Mouse (Mus musculus) MEL (cell line): ENCODE results near the gene Tmem54. TPM values are rescaled to one million over a fixed set of nuclear protein-coding genes. Genes with fewer than 3 reads are reported as not detected.
A peak's percentile ranks its signal among the peaks of the same experiment; 100 is the strongest.

Experiments
- DNase-seq: peaks from one replicate; pipeline ENCODE4 v3.0.0; 2011; ENCODE audit warnings: low read depth, low spot score
- H3K27ac ChIP-seq: 2 replicates; pipeline ENCODE4 v1.5.1; 2012; ENCODE audit warnings: low read depth, mild to moderate bottlenecking, control low read depth, low read length, moderate library complexity; ENCODE audit not compliant: control insufficient read depth
- H3K27me3 ChIP-seq, 2 experiments: fragments of 150-350 bp in 1 of 2; sonication (generic) in 1 of 2; 2 replicates each; pipeline ENCODE4 v1.6.1; 2012; ENCODE audit warnings: low read length in 2 of 2, mild to moderate bottlenecking in 2 of 2, improper control_type of control experiment in 1 of 2, moderate library complexity in 1 of 2; ENCODE audit not compliant: insufficient read depth in 2 of 2, control insufficient read depth in 1 of 2
- H3K36me3 ChIP-seq, 2 experiments: 2 replicates each; pipeline ENCODE4 v1.6.1; 2012 to 2014; ENCODE audit warnings: low read length in 2 of 2, improper control_type of control experiment in 1 of 2, inconsistent platforms in 1 of 2, mild to moderate bottlenecking in 1 of 2; ENCODE audit not compliant: insufficient read depth in 2 of 2, control insufficient read depth in 1 of 2
- H3K4me1 ChIP-seq, 2 experiments: fragments of 150-350 bp in 1 of 2; sonication (generic) in 1 of 2; 2 replicates each; pipeline ENCODE4 v1.6.1; 2012; ENCODE audit warnings: low read length in 2 of 2, improper control_type of control experiment in 1 of 2, mild to moderate bottlenecking in 1 of 2; ENCODE audit not compliant: insufficient read depth in 2 of 2, control insufficient read depth in 1 of 2
- H3K4me3 ChIP-seq, 2 experiments: fragments of 150-350 bp in 1 of 2; sonication (generic) in 1 of 2; 2 replicates each; pipeline ENCODE4 v1.5.1; 2012; ENCODE audit warnings: low read depth in 2 of 2, low read length in 2 of 2, mild to moderate bottlenecking in 2 of 2, moderate library complexity in 2 of 2, control low read depth in 1 of 2, improper control_type of control experiment in 1 of 2; ENCODE audit not compliant: control insufficient read depth in 1 of 2, insufficient read depth in 1 of 2
- H3K79me2 ChIP-seq: 2 replicates; pipeline ENCODE4 v1.6.1; 2012; ENCODE audit warnings: mild to moderate bottlenecking, low read length, moderate library complexity; ENCODE audit not compliant: control insufficient read depth, poor library complexity, insufficient read depth
- H3K9ac ChIP-seq: 2 replicates; pipeline ENCODE4 v1.6.1; 2012; ENCODE audit warnings: low read depth, mild to moderate bottlenecking, control low read depth, low read length, moderate library complexity; ENCODE audit not compliant: control insufficient read depth, poor library complexity, severe bottlenecking
- H3K9me3 ChIP-seq: fragments of 150-350 bp; sonication (generic); replicated peaks from 2 replicates; pipeline ENCODE4 v1.6.1; 2012; ENCODE audit warnings: mild to moderate bottlenecking, low read length, improper control_type of control experiment, moderate library complexity; ENCODE audit not compliant: insufficient read depth
- BHLHE40 ChIP-seq: IDR thresholded peaks from 2 replicates; pipeline ENCODE4 v1.6.1; 2012; ENCODE audit warnings: low read depth, mild to moderate bottlenecking, inconsistent platforms, low read length, improper control_type of control experiment, borderline replicate concordance
- CTCF ChIP-seq, 3 experiments: IDR thresholded peaks in 2 of 3; conservative IDR thresholded peaks in 1 of 3; 2 replicates each; pipeline ENCODE4 v1.5.1; 2011 to 2012; ENCODE audit warnings: low read length in 3 of 3, low read depth in 2 of 3, mild to moderate bottlenecking in 2 of 3, improper control_type of control experiment in 1 of 3, inconsistent platforms in 1 of 3, mixed read lengths in 1 of 3, moderate library complexity in 1 of 3; ENCODE audit not compliant: control insufficient read depth in 1 of 3, insufficient read depth in 1 of 3, poor library complexity in 1 of 3, severe bottlenecking in 1 of 3
- ELF1 ChIP-seq: IDR thresholded peaks from 2 replicates; pipeline ENCODE4 v1.6.1; 2014; ENCODE audit warnings: low read depth, mild to moderate bottlenecking, inconsistent platforms, low read length, improper control_type of control experiment, moderate library complexity
- EP300 ChIP-seq, 2 experiments: IDR thresholded peaks; 2 replicates each; pipeline ENCODE4 v1.6.1; 2011; ENCODE audit warnings: improper control_type of control experiment in 2 of 2, low read length in 2 of 2, low read depth in 1 of 2, mild to moderate bottlenecking in 1 of 2
- ETS1 ChIP-seq: IDR thresholded peaks from 2 replicates; pipeline ENCODE4 v1.6.1; 2012; ENCODE audit warnings: low read depth, mild to moderate bottlenecking, inconsistent platforms, low read length, improper control_type of control experiment, moderate library complexity
- GATA1 ChIP-seq: IDR thresholded peaks from 2 replicates; pipeline ENCODE4 v1.6.1; 2011; ENCODE audit warnings: low read depth, low read length, improper control_type of control experiment
- JUND ChIP-seq: IDR thresholded peaks from 2 replicates; pipeline ENCODE4 v1.6.1; 2011; ENCODE audit warnings: low read depth, mild to moderate bottlenecking, improper control_type of control experiment, low read length
- KAT2A ChIP-seq: conservative IDR thresholded peaks from 2 replicates; pipeline ENCODE4 v1.6.1; 2012; ENCODE audit warnings: low read depth, low read length, improper control_type of control experiment, inconsistent platforms
- MAZ ChIP-seq: IDR thresholded peaks from 2 replicates; pipeline ENCODE4 v1.6.1; 2012; ENCODE audit warnings: low read depth, mild to moderate bottlenecking, inconsistent platforms, low read length, improper control_type of control experiment
- MXI1 ChIP-seq: IDR thresholded peaks from 2 replicates; pipeline ENCODE4 v1.6.1; 2011; ENCODE audit warnings: mild to moderate bottlenecking, low read depth, low read length, improper control_type of control experiment
- POLR2A ChIP-seq, 2 experiments: IDR thresholded peaks; 2 replicates each; pipeline ENCODE4 v1.6.1; 2011 to 2012; ENCODE audit warnings: low read length in 2 of 2, mild to moderate bottlenecking in 2 of 2, control low read depth in 1 of 2, improper control_type of control experiment in 1 of 2, low read depth in 1 of 2, moderate library complexity in 1 of 2; ENCODE audit not compliant: control insufficient read depth in 1 of 2, insufficient read depth in 1 of 2, poor library complexity in 1 of 2
- POLR2AphosphoS2 ChIP-seq: IDR thresholded peaks from 2 replicates; pipeline ENCODE4 v1.6.1; 2011; ENCODE audit warnings: low read length, improper control_type of control experiment
- POLR2AphosphoS5 ChIP-seq: IDR thresholded peaks from 2 replicates; pipeline ENCODE4 v1.6.1; 2012; ENCODE audit warnings: low read depth, borderline replicate concordance, mild to moderate bottlenecking, inconsistent platforms, low read length, moderate library complexity, mixed read lengths
- RAD21 ChIP-seq: IDR thresholded peaks from 2 replicates; pipeline ENCODE4 v1.6.1; 2011; ENCODE audit warnings: mild to moderate bottlenecking, low read depth, low read length, improper control_type of control experiment
- RCOR1 ChIP-seq: IDR thresholded peaks from 2 replicates; pipeline ENCODE4 v1.6.1; 2012; ENCODE audit warnings: low read depth, mild to moderate bottlenecking, inconsistent platforms, low read length, improper control_type of control experiment
- SMC3 ChIP-seq: IDR thresholded peaks from 2 replicates; pipeline ENCODE4 v1.6.1; 2011; ENCODE audit warnings: low read depth, low read length, improper control_type of control experiment
- TBP ChIP-seq: IDR thresholded peaks from 2 replicates; pipeline ENCODE4 v1.8.0; 2011; ENCODE audit warnings: low read depth, low read length, improper control_type of control experiment
- TCF12 ChIP-seq: IDR thresholded peaks from 2 replicates; pipeline ENCODE4 v1.6.1; 2014; ENCODE audit warnings: low read depth, mild to moderate bottlenecking, inconsistent platforms, low read length, improper control_type of control experiment, moderate library complexity
- USF1 ChIP-seq: IDR thresholded peaks from 2 replicates; pipeline ENCODE4 v1.6.1; 2014; ENCODE audit warnings: low read depth, mild to moderate bottlenecking, inconsistent platforms, low read length, improper control_type of control experiment, moderate library complexity
- ZC3H11A ChIP-seq: IDR thresholded peaks from 2 replicates; pipeline ENCODE4 v1.6.1; 2012; ENCODE audit warnings: low read depth, mild to moderate bottlenecking, inconsistent platforms, low read length, improper control_type of control experiment
- polyA plus RNA-seq, 2 experiments: library from polyadenylated mRNA; stranded (reverse) in 1 of 2; unstranded in 1 of 2; fragments of >175 nt in 1 of 2; fragments of >200 nt in 1 of 2; gene quantifications; 2 replicates each; pipeline versions ENCODE4 v1.2.1 to v1.2.4; 2012; ENCODE audit warnings: low replicate concordance in 2 of 2, low read depth in 1 of 2; ENCODE audit not compliant: insufficient read length in 2 of 2, insufficient read depth in 1 of 2, missing spikeins in 1 of 2
- total RNA-seq: library from RNA; depleted of rRNA; stranded (reverse); fragments of 300-350 nt; gene quantifications from 2 replicates; pipeline ENCODE4 v1.2.3, GENCODE M21; 2012

Gene Tmem54
- total and polyA plus RNA-seq, 3 experiments: not detected

GRCm38 (mm10) chr4:129130755-129131303, 25.5 kb downstream of the Tmem54 start (continued):
- TF ChIP-seq JUND (no peak), BHLHE40 (no peak), POLR2AphosphoS5 (no peak), GATA1 (no peak), RCOR1 (no peak), USF1 (no peak), POLR2AphosphoS2 (no peak), RAD21 (no peak), MXI1 (no peak), ETS1 (no peak), EP300 (IDR thresholded peaks at IDR 0.05; ENCODE audit: low read depth in 1 of 2, low read length in 2 of 2) (no peak), ELF1 (peak; percentile 45; the same call in 1 of the 2 replicates)

GRCm38 (mm10) chr4:129134799-129135585, 29.6 kb downstream of the Tmem54 start:
- H3K27me3 ChIP-seq: no peaks in the 10 kb centered on the region
- DNase-seq: peak; percentile 80
- peak overlapping the region; percentile 61 to 62 for H3K4me3 ChIP-seq
- TF ChIP-seq EP300 (IDR thresholded peaks at IDR 0.05; ENCODE audit: low read depth in 1 of 2, low read length in 2 of 2) (no peak), RAD21 (peak; percentile 61), TCF12 (no peak), MAZ (0 out of 2 replicates have a peak, but pooled peaks have one; percentile 29), GATA1 (no peak), ZC3H11A (peak; percentile 52), CTCF (IDR thresholded peaks at IDR 0.05 in 2 of 3, conservative IDR thresholded peaks at IDR 0.05 in 1 of 3; ENCODE audit: control insufficient read depth in 1 of 3, insufficient read depth in 1 of 3, low read depth in 2 of 3, low read length in 3 of 3, poor library complexity in 1 of 3, severe bottlenecking in 1 of 3) (peak; percentile 78 to 93 (median 87)), SMC3 (peak; percentile 90), TBP (0 out of 2 replicates have a peak, but pooled peaks have one; percentile 39), KAT2A (no peak), POLR2A (IDR thresholded peaks at IDR 0.05; ENCODE audit: control insufficient read depth in 1 of 2, insufficient read depth in 1 of 2, low read depth in 1 of 2, low read length in 2 of 2, poor library complexity in 1 of 2) (peak; percentile 24 to 42; a peak in 1 of 4 replicates)
- peaks cover 18 to 32% of the 10 kb centered on the region in 2 experiments for H3K4me1 ChIP-seq
- peaks cover 3% of the 10 kb centered on the region; the same call in 1 of the 2 replicates for H3K79me2 ChIP-seq
- H3K9ac ChIP-seq: peak overlapping the region; percentile 78
- H3K27ac ChIP-seq: 0 out of 2 replicates have a peak overlapping the region, but pooled peaks have one; percentile 3
- H3K36me3 ChIP-seq: peaks cover 0 to 25% of the 10 kb centered on the region in 2 experiments; a peak in 2 of 4 replicates
- H3K9me3 ChIP-seq: no peaks in the 10 kb centered on the region
